Mouse (Mus musculus) macrophage (primary cell): Measurements from ENCODE around the gene Rgs19. TPM values are rescaled to one million over a fixed set of nuclear protein-coding genes. Genes with fewer than 3 reads are reported as not detected.

Source experiments
- H3K27ac ChIP-seq: fragments of 350-480 bp; formaldehyde crosslinking; 2 replicates; pipeline ENCODE4 v1.9.0; 2021
- H3K36me3 ChIP-seq: fragments of 350-480 bp; formaldehyde crosslinking; 2 replicates; pipeline ENCODE4 v1.9.0; 2021; ENCODE audit errors: inconsistent target
- H3K4me3 ChIP-seq: fragments of 350-480 bp; formaldehyde crosslinking; 2 replicates; pipeline ENCODE4 v1.9.0; 2021; ENCODE audit errors: inconsistent target
- H3K79me2 ChIP-seq: fragments of 350-480 bp; formaldehyde crosslinking; 2 replicates; pipeline ENCODE4 v1.9.0; 2021; ENCODE audit errors: inconsistent target
- WGBS: methylation state at CpG from one replicate; pipeline ENCODE4 v1.1.7; 2026; ENCODE audit warnings: inconsistent platforms; ENCODE audit not compliant: missing documents; 5-methylcytosine and 5-hydroxymethylcytosine counted together
- polyA plus RNA-seq: library from polyadenylated mRNA; stranded (reverse); fragments of 250-400 nt; gene quantifications from 3 replicates; pipeline ENCODE4 v1.2.4, GENCODE M21; 2018; ENCODE audit warnings: inconsistent platforms

Gene Rgs19
- polyA plus RNA-seq, 1 experiment from 2014 or later: 74.5 TPM

GRCm38 (mm10) chr2:181653523-181653922 lies 40.3 kb downstream of the Rgs19 start:
- no peaks in the 10 kb centered on the region for H3K79me2 ChIP-seq
- WGBS: 100% methylated on average over 1 of the region's 1 CpGs
- H3K4me3 ChIP-seq: no peak overlapping the region
- H3K36me3 ChIP-seq: peaks cover 64% of the 10 kb centered on the region
- H3K27ac ChIP-seq: no peak overlapping the region

GRCm38 (mm10) chr2:181653065-181653464 lies 40.7 kb downstream of the Rgs19 start:
- H3K4me3 ChIP-seq: no peak overlapping the region
- H3K27ac ChIP-seq: no peak overlapping the region
- H3K79me2 ChIP-seq: no peaks in the 10 kb centered on the region
- peaks cover 68% of the 10 kb centered on the region for H3K36me3 ChIP-seq

GRCm38 (mm10) chr2:181648926-181649325 lies 44.9 kb downstream of the Rgs19 start:
- 98% methylated on average over 10 of the region's 10 CpGs for WGBS
- Histone ChIP-seq H3K27ac (no peak overlapping the region), H3K36me3 (peaks cover 80% of the 10 kb centered on the region), H3K79me2 (no peaks in the 10 kb centered on the region), H3K4me3 (no peak overlapping the region)

- H3K4me3 ChIP-seq: no peak overlapping the region
- H3K79me2 ChIP-seq: no peaks in the 10 kb centered on the region
- H3K27ac ChIP-seq: no peak overlapping the region
- WGBS: 95% methylated on average over 6 of the region's 6 CpGs
- H3K36me3 ChIP-seq: peaks cover 66% of the 10 kb centered on the region
These were observed 46.9 kb downstream of the Rgs19 start for GRCm38 (mm10) chr2:181646626-181647472.

- Histone ChIP-seq H3K79me2 (no peaks in the 10 kb centered on the region), H3K36me3 (peaks cover 67% of the 10 kb centered on the region), H3K4me3 (no peak overlapping the region), H3K27ac (no peak overlapping the region)
- WGBS: 92% methylated on average over 3 of the region's 3 CpGs
These were observed 48.1 kb downstream of the Rgs19 start for GRCm38 (mm10) chr2:181645666-181646065.

- Histone ChIP-seq H3K27ac (no peak overlapping the region), H3K4me3 (no peak overlapping the region), H3K79me2 (no peaks in the 10 kb centered on the region), H3K36me3 (peaks cover 57% of the 10 kb centered on the region)
- WGBS: 85% methylated on average over 2 of the region's 2 CpGs
These were observed 49.4 kb downstream of the Rgs19 start for GRCm38 (mm10) chr2:181644361-181644760.

Other genes with a start within 250 kb of the Rgs19 start
- 0.09 to 0.23 TPM (median 0.21 TPM) in 3 replicates for gene Zbtb46, start 234.6 kb downstream of the Rgs19 start, polyA plus RNA-seq
- not detected in 3 replicates for gene Abhd16b, start 200.8 kb downstream of the Rgs19 start, polyA plus RNA-seq
- 36.4 to 66.4 TPM (median 47.0 TPM) in 3 replicates for gene Tpd52l2, start 196.8 kb downstream of the Rgs19 start, polyA plus RNA-seq
- gene Dnajc5, start 173.5 kb downstream of the Rgs19 start, polyA plus RNA-seq: 50.7 to 68.7 TPM (median 60.0 TPM) in 3 replicates
- gene Uckl1, start 109.1 kb downstream of the Rgs19 start, polyA plus RNA-seq: 32.9 to 57.2 TPM (median 33.9 TPM) in 3 replicates
- 34.2 to 55.4 TPM (median 34.6 TPM) in 3 replicates for gene Prpf6, start 102.1 kb downstream of the Rgs19 start, polyA plus RNA-seq
- gene Zfp512b, start 101.2 kb downstream of the Rgs19 start, polyA plus RNA-seq: 6.0 to 12.6 TPM (median 6.7 TPM) in 3 replicates
- gene Samd10, start 94.8 kb downstream of the Rgs19 start, polyA plus RNA-seq: 2.1 to 3.8 TPM (median 2.8 TPM) in 3 replicates
- gene Gm29797, start 36.9 kb downstream of the Rgs19 start, polyA plus RNA-seq: not detected in 3 replicates
- gene Sox18, start 22.3 kb downstream of the Rgs19 start, polyA plus RNA-seq: 0.15 TPM in 1 of 3 replicates, not detected in the others
- 1.5 to 3.2 TPM (median 1.9 TPM) in 3 replicates for gene Tcea2, start 13.7 kb downstream of the Rgs19 start, polyA plus RNA-seq
- not detected in 3 replicates for gene Lkaaear1, start 4.5 kb upstream of the Rgs19 start, polyA plus RNA-seq
- gene Oprl1, start 21.0 kb upstream of the Rgs19 start, polyA plus RNA-seq: 0.12 TPM in 1 of 3 replicates, not detected in the others
- not detected in 3 replicates for gene Myt1, start 69.4 kb upstream of the Rgs19 start, polyA plus RNA-seq
- gene Pcmtd2, start 143.9 kb upstream of the Rgs19 start, polyA plus RNA-seq: 8.6 to 22.6 TPM (median 14.6 TPM) in 3 replicates
- gene Polr3k, start 170.4 kb upstream of the Rgs19 start, polyA plus RNA-seq: 15.1 to 23.4 TPM (median 15.2 TPM) in 3 replicates